Mouse (Mus musculus) embryonic stem cell, embryonic (primary cell): ENCODE results near the gene Coa3.

ENCODE experiments used
- CTCF ChIA-PET, 4 experiments: fragments of 300-600 bp in 2 of 4; fragments of 350-600 bp in 2 of 4; sonication (Branson Sonifier 250); formaldehyde crosslinking; loops; one replicate each; lab custom pipeline; 2022; ENCODE audit warnings: inconsistent platforms in 2 of 4; lab: Charles Lee
- POLR2A ChIA-PET, 4 experiments: fragments of 300-600 bp in 2 of 4; fragments of 350-600 bp in 2 of 4; sonication (Branson Sonifier 250); formaldehyde crosslinking; loops; one replicate each; lab custom pipeline; 2022; ENCODE audit warnings: antibody characterized with exemption in 4 of 4, inconsistent platforms in 1 of 4; lab: Charles Lee

Coa3 gene

GRCm38 (mm10) chr11:101278223-101279192, at the start of gene Coa3, which contains the start of gene Cntd1:
Gene Coa3 (minus strand): TSS chr11:101279114.
Gene Cntd1 (plus strand): TSS chr11:101279012.
- ChIA-PET CTCF (interaction anchor here (0.5 to 2.2 kb wide), 25 partner anchors 16 to 591 kb away, joined by 3 to 21 read pairs (median 4); partner anchors contain the start of genes Becn1 (in 4 of the 4), Rpl27 (in 2 of the 4), Psmc3ip (in 1 of the 4) and Retreg3 (in 1 of the 4)), POLR2A (interaction anchor here (0.5 to 4.1 kb wide), 79 partner anchors 7 to 959 kb away, joined by 3 to 45 read pairs (median 4); partner anchors contain the start of genes Becn1 (in 3 of the 4), Psme3 (in 3 of the 4), Rpl27 (in 3 of the 4) and Wnk4 (in 3 of the 4))

- ChIA-PET CTCF (interaction anchor here (0.5 to 9.7 kb wide), 13 partner anchors 8 to 793 kb away, joined by 3 to 105 read pairs (median 5); partner anchors contain the start of gene Becn1 (in 1 of the 4)), POLR2A (interaction anchor here (0.5 to 7.7 kb wide), 18 partner anchors 7 to 1073 kb away, joined by 3 to 61 read pairs (median 4); partner anchors contain the start of genes Psme3 (in 2 of the 4), Rpl27 (in 2 of the 4), Becn1 (in 1 of the 4) and Brca1 (in 1 of the 4))
Observed at GRCm38 (mm10) chr11:101327311-101327710, 48.4 kb upstream of the Coa3 start.

GRCm38 (mm10) chr11:101326147-101326546, 47.2 kb upstream of the Coa3 start:
- ChIA-PET CTCF (interaction anchor here (0.6 to 9.7 kb wide), 16 partner anchors 10 to 303 kb away, joined by 3 to 105 read pairs (median 4); partner anchors contain the start of genes Becn1 (in 1 of the 4) and Rpl27 (in 1 of the 4)), POLR2A (interaction anchor here in 3 of 4 experiments (0.6 to 7.7 kb wide), 22 partner anchors 9 to 858 kb away, joined by 3 to 61 read pairs (median 5); partner anchors contain the start of genes Psme3 (in 3 of the 3), Rpl27 (in 3 of the 3), Ptges3l (in 2 of the 3) and Rundc1 (in 2 of the 3))

- CTCF ChIA-PET = interaction anchor here (0.6 to 9.7 kb wide), 12 partner anchors 9 to 237 kb away, joined by 3 to 105 read pairs (median 6); partner anchors contain the start of gene Becn1 (in 2 of the 4)
Observed at GRCm38 (mm10) chr11:101325201-101325600, 46.3 kb upstream of the Coa3 start.

GRCm38 (mm10) chr11:101324763-101325162, 45.8 kb upstream of the Coa3 start, which contains the start of gene Aoc2:
Gene Aoc2 (plus strand): TSS chr11:101325063.
- POLR2A ChIA-PET = interaction anchor here (0.6 to 7.7 kb wide), 27 partner anchors 8 to 153 kb away, joined by 3 to 61 read pairs (median 4); partner anchors contain the start of genes Rpl27 (in 3 of the 4), Psme3 (in 2 of the 4), Becn1 (in 1 of the 4) and Cntd1 (in 1 of the 4)
- CTCF ChIA-PET = interaction anchor here (0.6 to 9.7 kb wide), 15 partner anchors 10 to 148 kb away, joined by 3 to 105 read pairs (median 7); partner anchors contain the start of genes Becn1 (in 1 of the 4), Rnd2 (in 1 of the 4), Rpl27 (in 1 of the 4) and Vat1 (in 1 of the 4)

More at GRCm38 (mm10) chr11:101325201-101325600, 46.3 kb upstream of the Coa3 start:
- POLR2A ChIA-PET = interaction anchor here (0.6 to 7.7 kb wide), 24 partner anchors 9 to 227 kb away, joined by 3 to 61 read pairs (median 4); partner anchors contain the start of genes Rpl27 (in 3 of the 4), Psme3 (in 2 of the 4), Becn1 (in 1 of the 4) and Brca1 (in 1 of the 4)

- ChIA-PET POLR2A (interaction anchor here (0.6 to 7.7 kb wide), 30 partner anchors 9 to 259 kb away, joined by 3 to 61 read pairs (median 4); partner anchors contain the start of genes Rpl27 (in 3 of the 4), Becn1 (in 2 of the 4), Aarsd1 (in 1 of the 4) and Tmem106a (in 1 of the 4)), CTCF (interaction anchor here (0.5 to 9.7 kb wide), 42 partner anchors 8 to 925 kb away, joined by 3 to 105 read pairs (median 4); partner anchors contain the start of genes Becn1 (in 3 of the 4), Rpl27 (in 3 of the 4), BC030867 (in 1 of the 4) and Cntd1 (in 1 of the 4))
Observed at GRCm38 (mm10) chr11:101323609-101324008, 44.7 kb upstream of the Coa3 start.

GRCm38 (mm10) chr11:101316501-101316917, 37.6 kb upstream of the Coa3 start:
- ChIA-PET CTCF (interaction anchor here in 1 of 4 experiments (0.6 kb wide), 2 partner anchors 126 to 234 kb away, joined by 3 to 4 read pairs; partner anchors contain the start of genes Coasy and Rpl27), POLR2A (interaction anchor here (0.5 to 4.3 kb wide), 39 partner anchors 8 to 660 kb away, joined by 3 to 25 read pairs (median 4); partner anchors contain the start of genes Becn1 (in 4 of the 4), Rpl27 (in 4 of the 4), Cntd1 (in 3 of the 4) and Coa3 (in 3 of the 4))

- CTCF ChIA-PET = interaction anchor here in 2 of 4 experiments (0.6 to 1.3 kb wide), 3 partner anchors 70 to 233 kb away, joined by 3 to 4 read pairs (median 3); partner anchors contain the start of genes Coasy (in 1 of the 2), Ramp2 (in 1 of the 2) and Rpl27 (in 1 of the 2)
- POLR2A ChIA-PET = interaction anchor here (0.5 to 4.3 kb wide), 43 partner anchors 8 to 659 kb away, joined by 3 to 25 read pairs (median 4); partner anchors contain the start of genes Becn1 (in 4 of the 4), Rpl27 (in 4 of the 4), Cntd1 (in 3 of the 4) and Coa3 (in 3 of the 4)
Observed at GRCm38 (mm10) chr11:101315665-101316500, 37.0 kb upstream of the Coa3 start, which contains the start of gene Psme3. Gene Psme3 (plus strand): TSS chr11:101316213.

GRCm38 (mm10) chr11:101315082-101315650, 36.3 kb upstream of the Coa3 start:
- POLR2A ChIA-PET = interaction anchor here (0.6 to 4.3 kb wide), 29 partner anchors 8 to 1871 kb away, joined by 3 to 25 read pairs (median 4); partner anchors contain the start of genes Becn1 (in 4 of the 4), Rpl27 (in 2 of the 4), Aarsd1 (in 1 of the 4) and Rnd2 (in 1 of the 4)
- CTCF ChIA-PET = interaction anchor here (0.5 to 1.3 kb wide), 7 partner anchors 8 to 820 kb away, joined by 3 to 5 read pairs (median 3); partner anchors contain the start of genes Becn1 (in 2 of the 4) and Ramp2 (in 1 of the 4)

GRCm38 (mm10) chr11:101314567-101314966, 35.7 kb upstream of the Coa3 start:
- CTCF ChIA-PET = interaction anchor here (0.6 to 1.3 kb wide), 7 partner anchors 9 to 187 kb away, joined by 3 to 18 read pairs (median 3); partner anchors contain the start of genes Becn1 (in 2 of the 4), Ramp2 (in 1 of the 4) and Rpl27 (in 1 of the 4)
- POLR2A ChIA-PET = interaction anchor here (0.7 to 4.3 kb wide), 24 partner anchors 9 to 1872 kb away, joined by 3 to 25 read pairs (median 4); partner anchors contain the start of genes Becn1 (in 3 of the 4), Rpl27 (in 2 of the 4), Rnd2 (in 1 of the 4) and Vps25 (in 1 of the 4)

- POLR2A ChIA-PET = interaction anchor here in 2 of 4 experiments (0.7 to 1.4 kb wide), 3 partner anchors 10 to 122 kb away, joined by 3 to 4 read pairs (median 4); partner anchors contain the start of gene Becn1 (in 2 of the 2)
- CTCF ChIA-PET = interaction anchor here in 3 of 4 experiments (0.6 to 1.1 kb wide), 3 partner anchors 10 to 83 kb away, joined by 3 read pairs; partner anchors contain the start of genes Aoc2 (in 1 of the 3) and Becn1 (in 1 of the 3)
Observed at GRCm38 (mm10) chr11:101312150-101312549, 33.2 kb upstream of the Coa3 start.

- ChIA-PET POLR2A (interaction anchor here in 1 of 4 experiments (0.9 kb wide), 1 partner anchor 131 kb away, joined by 4 read pairs; the partner anchor contains the start of gene Rpl27), CTCF (interaction anchor here in 1 of 4 experiments (0.6 kb wide), 1 partner anchor 87 kb away, joined by 3 read pairs; no protein-coding TSS in a partner anchor)
Observed at GRCm38 (mm10) chr11:101311083-101311482, 32.2 kb upstream of the Coa3 start.

GRCm38 (mm10) chr11:101307744-101308143, 28.8 kb upstream of the Coa3 start:
- CTCF ChIA-PET = interaction anchor here in 3 of 4 experiments (0.5 to 1.2 kb wide), 6 partner anchors 16 to 233 kb away, joined by 3 to 4 read pairs (median 3); partner anchors contain the start of genes Cntd1 (in 1 of the 3), Coa3 (in 1 of the 3) and Rpl27 (in 1 of the 3)
- POLR2A ChIA-PET = interaction anchor here in 3 of 4 experiments (0.5 to 2.2 kb wide), 14 partner anchors 8 to 988 kb away, joined by 3 to 9 read pairs (median 4); partner anchors contain the start of genes Rpl27 (in 2 of the 3), Aoc2 (in 1 of the 3), Cntd1 (in 1 of the 3) and Coa3 (in 1 of the 3)
